Mouse (Mus musculus) embryo, embryonic 9.5 days (tissue): Measurements from ENCODE around the gene Il11ra1.
A peak's percentile ranks its signal among the peaks of the same experiment; 100 is the strongest.
"Not testable (repeated sequence)": the region's sequence is repeated elsewhere in the genome, so short reads cannot be mapped to it uniquely, and the experiment has no call there.

Experiments
- DNase-seq: peaks from one replicate; pipeline ENCODE4 v3.0.0-alpha.2; 2017; ENCODE audit errors: extremely low spot score

Il11ra1 gene

DNA sequence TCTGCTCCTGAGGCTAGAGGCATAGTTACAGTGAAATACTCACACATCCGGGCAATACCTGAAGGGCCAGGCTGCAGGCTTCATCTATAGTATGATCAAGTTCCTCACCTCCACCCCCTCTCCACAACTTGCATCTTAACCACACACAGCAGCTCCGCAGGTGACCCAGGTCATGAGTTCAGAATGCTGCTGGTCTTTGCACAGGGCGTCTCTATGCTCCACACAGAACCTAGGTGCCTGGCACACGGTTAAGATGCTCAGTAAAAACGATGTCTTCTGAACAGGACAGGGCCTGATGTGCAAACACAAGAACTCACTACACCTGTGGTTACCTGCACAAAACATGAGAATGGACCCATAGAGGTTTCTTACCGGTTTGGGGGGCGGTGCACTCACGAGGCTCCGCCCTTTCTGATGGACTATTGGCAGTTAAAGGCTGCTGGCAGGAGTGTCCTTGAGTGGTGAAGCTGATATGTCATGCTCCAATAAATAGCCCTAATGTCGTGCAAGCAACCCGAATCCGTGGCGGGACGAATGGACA lies 55.1 kb downstream of the Il11ra1 start, which contains the start of gene Galt:
Gene Galt (plus strand): TSS at position 432 of the 541 bp plus-strand sequence.
- no peak for DNase-seq

DNA sequence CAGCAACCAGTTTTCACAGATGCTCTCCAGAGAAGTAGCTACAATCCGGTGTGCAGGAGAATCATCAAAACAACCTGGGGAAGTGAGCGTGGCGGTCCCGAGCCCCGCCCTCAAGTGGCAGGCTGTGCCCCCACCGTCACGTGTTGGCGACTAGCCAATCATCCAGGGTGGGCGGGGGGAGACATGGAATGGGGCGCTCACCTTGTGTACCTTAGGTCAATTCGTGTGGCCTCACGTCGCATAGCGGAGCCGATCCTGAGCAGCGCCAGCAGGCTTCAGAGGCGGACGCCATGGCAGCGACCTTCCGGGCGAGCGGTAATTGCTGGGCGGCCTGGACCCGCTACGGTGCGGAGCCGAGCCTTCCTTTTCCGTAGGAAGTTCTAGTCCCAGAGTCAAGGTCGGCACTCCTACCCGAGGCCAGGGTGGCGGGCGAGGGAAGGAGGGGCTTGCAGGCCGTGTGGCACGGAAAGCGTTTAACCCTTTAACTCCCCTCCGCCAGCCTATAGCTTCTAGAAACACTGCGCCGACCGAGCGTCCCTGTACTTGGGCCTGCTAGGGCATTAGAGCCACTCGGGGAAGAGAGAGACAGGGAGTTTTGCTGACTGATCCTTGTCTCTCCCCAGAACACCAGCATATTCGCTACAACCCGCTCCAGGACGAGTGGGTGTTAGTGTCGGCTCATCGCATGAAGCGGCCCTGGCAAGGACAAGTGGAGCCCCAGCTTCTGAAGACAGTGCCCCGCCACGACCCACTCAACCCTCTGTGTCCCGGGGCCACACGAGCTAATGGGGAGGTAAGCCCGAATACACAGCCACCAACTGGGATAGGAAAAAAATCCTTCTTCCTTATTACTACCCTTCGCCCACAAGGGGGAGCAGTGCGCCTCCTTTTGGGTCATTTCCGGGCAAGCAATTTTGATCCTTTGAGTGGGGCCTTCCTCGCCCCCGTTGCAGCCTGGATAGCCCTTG lies 55.8 kb downstream of the Il11ra1 start, which contains the start of gene Sigmar1:
Gene Sigmar1 (minus strand): TSS at position 820 of the 968 bp plus-strand sequence.
- peak; percentile 87 for DNase-seq

DNA sequence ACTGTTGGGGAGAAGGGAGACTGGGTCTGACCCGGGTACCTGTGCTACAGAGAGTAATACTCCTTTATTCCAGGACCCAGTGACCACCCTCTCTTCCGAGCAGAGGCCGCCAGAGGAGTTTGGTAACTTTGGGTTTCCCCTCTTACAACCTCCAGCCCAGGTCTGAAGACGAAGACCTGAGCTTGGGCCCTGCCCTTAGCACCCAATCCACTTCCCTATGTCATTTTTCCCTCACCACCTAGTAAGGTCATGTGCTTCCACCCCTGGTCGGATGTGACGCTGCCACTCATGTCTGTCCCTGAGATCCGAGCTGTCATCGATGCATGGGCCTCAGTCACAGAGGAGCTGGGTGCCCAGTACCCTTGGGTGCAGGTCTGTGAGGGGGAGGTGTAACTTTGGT lies 56.7 kb downstream of the Il11ra1 start:
- no peak for DNase-seq

DNA sequence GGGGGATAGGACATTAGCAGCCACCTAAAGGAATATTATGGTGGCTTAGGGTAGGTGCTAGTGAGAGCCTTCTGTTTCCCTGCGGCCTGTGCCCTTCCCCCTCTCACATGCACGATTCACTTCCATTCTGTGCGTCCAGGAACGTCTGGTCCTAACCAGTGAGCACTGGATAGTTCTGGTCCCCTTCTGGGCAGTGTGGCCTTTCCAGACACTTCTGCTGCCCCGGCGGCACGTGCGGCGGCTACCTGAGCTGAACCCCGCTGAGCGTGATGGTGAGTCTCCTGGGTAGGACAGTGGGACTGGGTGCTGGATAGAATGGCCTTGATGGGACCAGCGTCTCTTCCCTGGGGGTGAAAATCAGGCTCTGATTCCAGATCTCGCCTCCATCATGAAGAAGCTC lies 57.5 kb downstream of the Il11ra1 start:
- DNase-seq, result no peak

DNA sequence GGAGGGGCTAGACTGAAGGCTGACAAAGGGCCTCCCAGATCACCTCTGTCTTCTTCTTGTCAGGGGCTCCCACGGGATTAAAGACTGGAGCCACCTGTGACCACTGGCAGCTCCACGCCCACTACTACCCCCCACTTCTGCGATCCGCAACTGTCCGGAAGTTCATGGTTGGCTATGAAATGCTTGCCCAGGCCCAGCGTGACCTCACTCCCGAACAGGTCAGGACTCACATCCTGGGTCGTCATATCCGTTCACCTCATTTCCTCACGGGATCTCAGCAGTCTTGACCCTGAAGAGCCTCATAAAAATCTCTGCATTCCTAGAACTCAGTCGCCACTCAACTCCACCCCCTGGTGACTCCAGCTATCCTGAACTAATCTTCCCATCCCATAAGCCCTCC lies 58.2 kb downstream of the Il11ra1 start:
- DNase-seq, result no peak

DNA sequence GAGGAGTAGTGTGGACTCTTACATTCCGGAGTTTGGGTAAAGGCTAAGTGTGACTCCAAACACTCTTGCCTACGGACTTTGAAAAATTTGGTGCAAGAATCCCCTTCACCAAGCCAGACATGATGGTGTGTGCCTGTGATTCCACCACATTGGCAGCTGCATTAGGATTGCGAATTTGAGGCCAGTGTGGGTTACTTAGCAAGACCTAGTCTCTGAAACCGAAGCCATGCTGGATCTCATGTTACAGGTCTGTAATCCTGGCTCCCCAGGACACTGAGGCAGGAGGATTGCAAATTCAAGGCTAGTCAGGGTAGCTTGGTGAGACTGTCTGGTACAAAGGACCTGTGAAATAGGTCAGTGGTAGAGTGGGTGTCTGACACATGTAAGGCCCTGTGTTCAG lies 58.9 kb downstream of the Il11ra1 start:
- DNase-seq, result no peak

DNA sequence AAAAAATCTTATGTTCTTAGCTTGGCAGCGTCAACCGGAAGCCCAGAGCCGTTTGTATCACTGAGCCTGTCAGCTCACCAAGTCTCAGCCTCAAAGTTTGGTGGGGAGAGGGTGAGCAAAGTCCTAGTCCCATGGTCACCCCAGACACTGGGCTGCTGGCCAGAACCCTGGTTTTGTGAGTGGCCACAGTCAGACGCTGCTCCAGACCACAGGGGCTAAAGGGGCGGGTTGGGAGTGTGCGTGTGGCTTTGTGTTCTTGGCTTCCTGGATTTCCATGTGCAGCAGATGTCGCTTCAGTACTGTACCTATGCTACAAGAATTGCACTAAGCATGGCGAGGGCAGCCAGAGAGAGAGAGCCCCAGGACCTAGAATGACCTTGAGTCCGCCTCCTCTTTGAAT lies 59.4 kb downstream of the Il11ra1 start:
- no peak for DNase-seq

DNA sequence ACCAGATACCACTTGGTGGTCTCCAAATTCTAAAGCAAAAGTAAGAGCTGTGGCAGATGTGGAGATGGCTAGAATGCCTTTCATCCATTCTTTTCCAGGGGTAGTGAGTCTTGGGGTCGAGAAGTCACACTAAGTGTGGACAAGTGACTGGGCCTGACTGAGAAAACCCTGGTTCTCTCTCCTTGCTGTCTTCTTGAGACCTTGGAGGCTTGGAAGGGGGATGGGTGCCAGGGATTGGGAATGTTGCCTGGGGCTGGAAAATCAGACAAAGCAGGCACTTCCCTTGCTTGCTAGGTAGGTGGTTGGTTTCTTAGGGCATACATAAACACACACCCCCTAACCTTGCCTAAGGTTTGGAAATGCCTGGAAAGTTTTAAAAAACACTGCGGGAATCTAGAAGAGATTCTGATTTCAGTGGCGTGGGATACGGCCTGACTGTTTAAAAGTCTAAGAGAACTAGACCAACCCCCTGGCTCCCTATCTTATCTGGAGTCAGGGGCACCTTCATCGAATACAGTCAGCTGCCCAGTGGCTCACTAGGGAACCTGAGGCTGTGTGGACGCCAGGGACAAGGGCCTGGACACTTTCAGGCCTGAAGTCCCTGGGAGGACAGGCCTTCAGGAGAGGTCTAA lies 60.0 kb downstream of the Il11ra1 start:
- DNase-seq, result no peak

DNA sequence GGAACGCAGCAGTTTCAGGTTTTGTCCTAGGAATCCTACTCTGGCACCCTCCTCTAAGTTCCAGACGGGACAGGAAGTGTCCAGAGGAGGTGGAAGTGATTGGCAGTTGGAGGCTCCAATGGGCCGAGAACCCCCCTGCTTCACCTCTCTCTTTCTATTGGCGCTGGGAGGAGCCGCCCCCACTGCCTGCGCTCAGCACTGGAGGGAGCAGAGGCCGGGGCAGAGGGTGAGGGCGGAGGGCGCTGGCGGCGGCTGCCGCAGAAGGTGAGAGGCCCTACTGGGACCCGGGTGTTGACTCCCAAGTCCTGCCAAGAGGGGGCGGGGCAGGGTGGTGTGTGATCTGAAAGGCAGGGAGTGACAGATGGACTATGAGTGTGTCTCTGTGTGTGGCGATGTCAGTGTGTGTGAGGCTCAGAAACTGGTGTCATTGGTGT lies 60.5 kb downstream of the Il11ra1 start:
- peak; percentile 88 for DNase-seq

DNA sequence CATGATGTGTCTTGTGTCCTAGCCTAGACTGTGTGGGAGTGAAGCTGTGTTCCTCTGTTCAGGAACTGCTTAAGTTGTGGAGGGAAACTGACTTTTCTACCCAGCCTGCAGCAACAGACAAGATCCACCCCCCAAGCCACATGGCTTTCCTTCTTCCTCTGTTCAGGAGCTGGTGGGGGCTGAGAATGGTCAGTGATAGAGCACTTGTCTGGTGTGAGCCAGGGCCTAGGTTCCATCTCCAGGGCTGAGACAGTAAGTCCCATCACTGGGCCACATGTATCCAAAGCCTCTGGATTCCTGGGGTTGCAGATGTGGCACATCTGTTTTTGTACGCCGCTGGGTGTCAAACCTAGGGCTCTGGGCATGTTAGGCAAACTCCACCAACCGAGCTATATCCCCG lies 61.1 kb downstream of the Il11ra1 start:
- no peak for DNase-seq

DNA sequence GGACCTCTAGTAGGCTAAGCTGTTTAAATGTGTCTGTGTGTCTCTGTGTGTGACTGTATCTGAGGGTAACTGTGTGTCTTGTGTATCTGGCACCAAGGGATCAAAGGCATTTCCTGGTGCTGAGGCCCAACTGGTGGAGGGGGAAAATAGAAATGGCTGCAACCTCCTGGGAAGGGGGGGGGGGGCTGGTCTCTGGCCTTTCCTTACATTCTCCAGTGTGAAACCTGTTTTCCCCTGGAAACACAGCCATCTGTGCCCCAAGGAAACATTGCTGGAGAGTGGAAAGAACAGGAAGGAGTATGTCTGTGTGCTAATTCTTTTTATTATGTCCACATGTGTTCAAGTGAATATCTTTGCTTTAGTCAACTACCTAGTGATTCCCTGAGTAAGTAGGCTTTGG lies 61.9 kb downstream of the Il11ra1 start:
- no peak for DNase-seq

DNA sequence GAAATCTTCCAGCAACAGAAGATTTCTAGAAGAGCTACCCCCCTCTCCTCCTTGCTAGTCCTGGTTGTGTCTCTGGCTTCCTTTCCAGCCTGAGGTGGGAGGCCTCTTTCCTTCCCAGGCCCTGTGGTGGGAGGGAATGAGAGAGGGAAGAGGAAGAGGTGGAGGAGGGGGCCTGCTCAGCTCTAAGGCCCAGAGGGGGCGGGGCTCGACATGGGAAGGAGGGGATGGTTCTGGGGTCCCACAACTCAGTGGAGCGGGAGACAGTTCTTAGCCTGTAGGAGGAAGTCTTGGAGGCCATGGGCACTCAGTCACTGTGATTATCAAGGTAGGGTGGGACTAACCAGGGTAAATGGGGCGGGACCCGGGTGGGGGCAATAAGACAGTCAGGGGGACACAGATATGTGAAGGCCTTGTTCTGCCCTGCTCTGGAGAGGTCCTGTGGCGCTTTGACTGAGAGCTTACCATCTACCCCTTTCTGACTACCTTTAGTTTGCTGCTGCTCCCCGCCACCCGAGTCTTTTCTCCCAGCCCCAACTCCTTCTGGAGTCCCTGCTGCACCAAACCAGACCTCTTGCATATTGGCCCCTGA lies 62.4 kb downstream of the Il11ra1 start:
- DNase-seq, result peak; percentile 59

DNA sequence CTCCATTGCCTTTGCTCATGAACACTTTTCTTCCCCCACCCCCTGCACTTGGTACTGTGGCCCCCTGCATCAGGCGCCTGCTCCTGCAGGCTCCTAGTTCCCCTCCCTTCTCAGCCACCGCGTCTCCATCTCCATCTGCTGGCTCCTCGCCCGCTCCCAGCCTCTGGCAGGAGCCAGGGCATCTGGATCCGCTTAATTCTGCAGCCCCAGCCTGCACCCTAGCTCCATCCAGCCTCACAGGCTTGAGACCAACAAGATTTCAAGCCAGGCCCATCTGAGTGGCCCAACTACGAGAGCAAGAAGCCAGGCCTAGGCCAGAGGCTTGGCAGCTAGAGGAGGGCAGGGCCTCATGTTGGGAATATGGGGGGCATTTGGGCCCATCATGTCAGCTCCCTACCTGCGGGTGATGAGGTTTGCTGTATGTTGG lies 62.9 kb downstream of the Il11ra1 start:
- DNase-seq, result not testable (repeated sequence)

DNA sequence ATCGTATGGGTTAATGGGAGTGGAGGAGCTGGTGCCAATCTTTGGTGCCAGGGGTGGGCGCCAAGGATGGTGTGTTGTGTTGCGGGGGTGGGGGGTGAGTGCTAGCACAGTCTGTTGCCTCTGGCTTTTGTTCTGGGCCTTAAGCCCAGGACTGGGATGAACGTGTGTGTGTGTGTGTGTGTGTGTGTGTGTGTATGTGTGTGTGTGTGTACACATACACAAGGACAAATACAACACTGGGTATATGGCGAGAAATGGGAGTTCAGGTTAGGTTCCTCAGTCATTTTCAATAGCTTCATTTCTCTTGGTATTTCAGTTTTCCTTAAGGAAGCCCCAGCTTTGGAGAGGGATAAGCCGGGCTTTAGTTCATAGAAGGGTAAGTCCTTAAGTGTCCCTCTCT lies 63.4 kb downstream of the Il11ra1 start:
- not testable (repeated sequence) for DNase-seq

DNA sequence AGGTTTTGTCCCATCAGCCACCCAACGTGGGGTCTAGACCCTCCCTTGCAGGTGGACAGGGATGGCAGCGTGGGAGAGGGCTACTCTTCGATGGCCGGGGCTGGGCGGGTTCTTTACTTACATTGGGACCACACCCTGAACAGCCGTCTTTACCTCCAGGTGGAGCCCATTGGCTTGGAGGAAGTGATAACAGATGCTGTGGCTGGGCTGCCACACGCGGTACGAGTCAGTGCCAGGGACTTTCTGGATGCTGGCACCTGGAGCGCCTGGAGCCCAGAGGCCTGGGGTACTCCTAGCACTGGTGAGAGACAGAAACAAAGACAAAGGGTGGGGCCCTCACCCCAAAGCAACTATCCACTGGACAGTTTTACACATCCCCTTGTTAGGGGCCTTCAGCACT lies 67.5 kb downstream of the Il11ra1 start:
- not testable (repeated sequence) for DNase-seq

DNA sequence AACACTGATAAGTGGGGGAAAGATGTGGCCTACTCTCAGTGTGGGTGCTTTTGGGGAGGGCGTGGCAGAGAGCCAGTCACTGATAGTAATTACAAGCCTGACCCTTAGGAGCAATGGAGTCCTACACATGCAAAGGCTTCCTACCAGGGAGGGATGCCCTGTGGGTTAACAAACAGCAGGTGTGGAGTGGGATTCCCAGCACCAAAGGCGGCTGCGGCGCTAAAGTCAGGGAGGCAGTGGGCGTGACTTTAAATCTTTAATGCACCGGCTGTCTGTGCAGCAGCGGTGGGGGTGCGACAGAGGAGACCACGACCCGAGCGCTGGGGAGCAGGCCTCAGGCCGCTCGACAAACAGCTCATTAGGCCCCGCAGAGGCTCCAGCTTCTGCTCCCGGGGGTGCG lies 73.2 kb downstream of the Il11ra1 start:
- not testable (repeated sequence) for DNase-seq

DNA sequence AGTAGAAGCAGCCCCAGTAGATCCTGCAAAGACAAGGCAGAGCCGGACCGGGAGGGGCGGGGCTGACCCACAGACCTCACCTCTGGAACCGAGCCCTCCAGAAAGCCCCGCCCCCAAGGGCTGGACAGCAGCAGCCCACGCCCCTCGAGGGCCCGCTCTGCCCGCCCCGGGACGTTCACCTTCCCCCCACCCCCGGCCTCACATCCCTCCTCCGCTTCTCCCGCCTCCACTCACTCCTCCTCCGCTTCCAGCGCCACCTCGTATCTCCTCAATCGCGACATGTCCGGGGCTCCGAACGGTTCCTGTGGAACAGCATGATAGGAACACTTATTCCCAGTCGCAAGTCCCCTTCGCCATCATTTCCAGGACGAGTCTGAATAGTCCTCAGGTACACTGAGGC lies 73.7 kb downstream of the Il11ra1 start:
- DNase-seq, result peak; percentile 76

DNA sequence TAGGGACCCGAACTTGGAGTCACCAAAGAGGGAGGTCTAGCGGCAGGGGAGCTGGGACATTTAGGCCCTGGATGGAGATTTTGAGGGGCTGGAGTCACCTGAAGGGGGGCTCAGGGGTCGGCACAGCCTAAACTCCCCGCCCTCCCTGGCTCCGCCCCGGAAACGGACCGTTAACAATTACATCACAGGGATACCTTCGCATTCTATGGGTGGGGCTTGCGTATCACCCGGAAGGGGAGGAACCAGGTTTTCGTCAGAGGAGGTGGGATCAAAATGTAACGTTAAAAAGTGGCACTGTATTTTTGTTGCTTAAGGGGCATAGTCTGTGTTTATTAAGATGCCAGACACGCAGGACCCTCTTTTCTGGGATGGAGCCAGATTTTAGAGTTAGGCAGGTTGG lies 74.2 kb downstream of the Il11ra1 start, which contains the start of gene Ccl27a:
Gene Ccl27a (minus strand): TSS at position 246 of the 400 bp plus-strand sequence.
- DNase-seq, result peak; percentile 83

DNA sequence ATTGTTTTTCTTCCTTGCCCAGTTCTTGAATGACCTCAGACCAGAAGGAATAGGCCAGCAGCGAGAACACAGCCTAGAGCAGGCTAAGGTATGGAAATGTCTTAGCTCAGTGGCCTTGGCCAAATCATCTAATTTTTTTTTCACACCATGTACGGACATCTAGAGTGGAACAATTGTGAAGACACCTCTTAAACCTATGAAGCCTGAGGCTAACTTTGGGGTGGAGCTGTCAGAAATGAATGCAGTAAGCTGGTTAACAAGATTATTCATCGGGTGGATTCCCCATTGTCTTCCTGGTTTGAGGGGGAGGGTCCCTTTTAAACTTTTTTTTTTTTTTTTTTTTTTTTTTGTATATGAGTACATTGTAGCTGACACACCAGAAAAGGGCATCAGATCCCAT lies 74.7 kb downstream of the Il11ra1 start:
- not testable (repeated sequence) for DNase-seq

DNA sequence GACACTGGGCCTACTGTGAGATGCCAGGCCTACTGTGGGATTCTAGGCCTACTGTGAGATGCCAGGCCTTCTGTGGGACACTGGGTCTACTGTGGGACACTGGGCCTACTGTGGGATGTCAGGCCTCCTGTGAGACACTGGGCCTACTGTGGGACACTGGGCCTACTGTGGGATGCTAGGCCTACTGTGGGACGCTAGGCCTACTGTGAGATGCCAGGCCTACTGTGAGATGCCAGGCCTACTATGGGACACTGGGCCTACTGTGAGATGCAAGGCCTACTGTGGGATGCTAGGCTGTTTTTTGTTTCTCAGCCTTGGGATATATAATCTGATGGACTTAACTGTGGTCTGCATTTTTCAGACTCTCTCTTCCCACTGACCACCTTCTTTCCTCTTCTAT lies 76.1 kb downstream of the Il11ra1 start:
- DNase-seq, result not testable (repeated sequence)

DNA sequence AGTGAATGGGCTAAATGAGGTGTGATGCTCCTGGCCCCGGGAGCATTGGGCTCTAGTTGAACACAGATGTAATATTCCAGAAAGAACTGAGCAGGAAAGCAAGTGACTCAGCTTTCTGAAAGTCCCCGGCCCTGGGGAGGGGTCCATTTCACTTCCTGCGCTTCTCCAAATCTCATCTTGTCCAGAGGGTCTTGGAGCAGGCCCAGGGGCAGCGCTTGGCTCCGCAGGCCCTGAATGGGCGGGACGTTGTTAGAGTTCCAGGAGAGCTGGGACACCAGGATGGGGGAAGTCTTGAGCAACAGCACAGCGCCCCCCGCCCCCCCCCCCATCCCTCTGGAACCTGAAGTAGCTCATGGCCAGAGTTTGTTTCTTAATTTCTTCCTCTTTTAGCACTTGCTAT lies 81.5 kb downstream of the Il11ra1 start:
- not testable (repeated sequence) for DNase-seq
